Mouse (Mus musculus): ENCODE data around the gene Mprip.

DNA sequence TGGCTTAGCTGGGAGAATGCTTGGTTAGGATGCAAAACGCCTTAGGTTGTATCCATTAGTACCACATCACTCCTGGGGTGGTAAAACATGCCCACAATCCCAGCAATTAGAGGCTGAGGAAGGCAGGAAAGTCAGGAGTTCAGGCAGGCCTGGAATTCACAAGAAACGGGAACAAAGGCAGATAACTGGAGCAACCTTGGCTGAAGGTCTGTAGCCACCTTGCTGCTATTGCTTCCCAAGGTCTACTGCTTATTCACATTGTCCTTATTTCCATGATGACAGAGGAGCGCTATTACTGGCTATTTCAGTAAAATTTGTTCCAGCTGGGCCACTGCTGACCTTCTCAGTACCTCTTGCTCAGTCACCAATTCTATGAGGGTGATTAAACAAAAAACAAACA lies 152.2 kb downstream of the Mprip start:
- TF ChIP-seq CTCF (IDR thresholded peaks at IDR 0.05; ENCODE audit: low read depth) (no peak), EP300 (IDR thresholded peaks at IDR 0.05; ENCODE audit: low read depth) (no peak)
